Mouse (Mus musculus) bone marrow macrophage, adult 2 months (primary cell): ENCODE measurements around the gene Zfp784.

Source experiments
- CTCF ChIP-seq: IDR thresholded peaks from 2 replicates; pipeline ENCODE4 v1.5.1; 2012; ENCODE audit warnings: low read depth, mild to moderate bottlenecking, low read length, moderate library complexity
- POLR2A ChIP-seq: IDR thresholded peaks from 2 replicates; pipeline ENCODE4 v1.6.1; 2012; ENCODE audit warnings: mild to moderate bottlenecking, low read depth, low read length, borderline replicate concordance

DNA sequence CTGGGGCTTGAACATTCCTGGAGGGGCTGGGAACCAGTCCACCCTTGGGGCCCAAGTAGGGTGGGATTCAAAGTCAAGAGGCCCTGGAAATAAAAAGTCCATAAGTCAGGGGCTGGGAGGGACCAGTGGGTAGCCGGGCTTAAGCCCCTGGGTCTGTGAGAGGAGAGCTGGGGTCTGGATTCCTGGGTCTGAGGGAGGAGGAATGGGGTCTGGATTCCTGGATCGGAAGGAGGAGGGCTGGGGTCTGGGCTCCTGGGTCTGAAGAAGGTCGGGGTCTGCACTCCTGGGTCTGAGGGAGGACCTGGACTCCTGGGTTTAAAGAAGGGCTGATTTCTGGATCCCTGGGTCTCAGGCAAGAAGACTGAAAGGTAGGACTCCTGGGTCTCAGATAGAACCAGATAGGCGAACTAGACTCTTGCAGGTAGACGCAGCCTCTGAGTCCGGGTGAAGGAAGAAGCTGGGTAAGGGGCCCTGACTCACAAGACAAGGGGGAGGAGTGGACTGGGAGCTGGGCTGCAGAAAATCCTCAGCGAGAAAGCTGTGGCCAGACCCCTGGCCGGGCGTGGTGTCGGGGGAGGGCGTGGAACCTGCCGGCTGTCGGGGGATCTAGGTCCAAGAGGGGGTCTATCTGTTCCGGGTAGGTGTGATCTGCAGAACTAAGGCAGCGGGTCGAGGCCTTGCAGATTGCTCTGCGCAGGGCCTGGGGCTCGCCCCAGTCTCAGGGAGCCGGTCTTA lies 42.8 kb downstream of the Zfp784 start:
- TF ChIP-seq CTCF, result no peak
- TF ChIP-seq POLR2A, result no peak
